Mouse (Mus musculus) ovary, postnatal 14 days (tissue): ENCODE data around the gene Gm15517.
"Not testable (repeated sequence)": the region's sequence is repeated elsewhere in the genome, so short reads cannot be mapped to it uniquely, and the experiment has no call there.

Experiments
- DNase-seq: peaks from one replicate; pipeline ENCODE4 v3.0.0; 2022; ENCODE audit warnings: low spot score

Gene Gm15517

GRCm38 (mm10) chr7:44261147-44261546, at the start of gene Gm15517:
TSS of gene Gm15517 (plus strand) at chr7:44261447.
- no peak for DNase-seq

- DNase-seq = no peak
Measured at GRCm38 (mm10) chr7:44215645-44216044, 45.6 kb upstream of the Gm15517 start, which contains the start of gene Klk1b5. TSS of gene Klk1b5 (plus strand) at chr7:44215945.

GRCm38 (mm10) chr7:44221601-44222000, 39.6 kb upstream of the Gm15517 start:
- DNase-seq = not testable (repeated sequence)

- not testable (repeated sequence) for DNase-seq
Measured at GRCm38 (mm10) chr7:44222335-44222734, 38.9 kb upstream of the Gm15517 start.

GRCm38 (mm10) chr7:44225076-44225475, 36.2 kb upstream of the Gm15517 start, which contains the start of gene Klk1:
TSS of gene Klk1 (plus strand) at chr7:44225360.
- DNase-seq = no peak

GRCm38 (mm10) chr7:44235909-44236308, 25.3 kb upstream of the Gm15517 start, which contains the start of gene Gm36864:
TSS of gene Gm36864 (plus strand) at chr7:44236177.
- no peak for DNase-seq

- no peak for DNase-seq
Measured at GRCm38 (mm10) chr7:44239913-44240312, 21.3 kb upstream of the Gm15517 start.

- DNase-seq = no peak
Measured at GRCm38 (mm10) chr7:44240712-44241111, 20.5 kb upstream of the Gm15517 start.

GRCm38 (mm10) chr7:44241163-44241562, 20.1 kb upstream of the Gm15517 start:
- DNase-seq = no peak

GRCm38 (mm10) chr7:44244080-44244479, 17.2 kb upstream of the Gm15517 start:
- no peak for DNase-seq

- DNase-seq = peak; percentile 91
Measured at GRCm38 (mm10) chr7:44246055-44246983, 14.9 kb upstream of the Gm15517 start, which contains the start of the genes 1700028J19Rik and 2410002F23Rik. TSS of gene 1700028J19Rik (minus strand) at chr7:44246695. TSS of gene 2410002F23Rik (plus strand) at chr7:44246722.

GRCm38 (mm10) chr7:44246984-44247470, 14.2 kb upstream of the Gm15517 start:
- no peak for DNase-seq

GRCm38 (mm10) chr7:44247971-44248370, 13.3 kb upstream of the Gm15517 start:
- no peak for DNase-seq

- DNase-seq = no peak
Measured at GRCm38 (mm10) chr7:44249248-44249647, 12.0 kb upstream of the Gm15517 start.

- not testable (repeated sequence) for DNase-seq
Measured at GRCm38 (mm10) chr7:44250732-44251275, 10.4 kb upstream of the Gm15517 start.

GRCm38 (mm10) chr7:44253023-44253616, 8.1 kb upstream of the Gm15517 start:
- no peak for DNase-seq

- no peak for DNase-seq
Measured at GRCm38 (mm10) chr7:44254930-44255329, 6.3 kb upstream of the Gm15517 start.

GRCm38 (mm10) chr7:44257278-44257677, 4.0 kb upstream of the Gm15517 start, which contains the start of gene Acp4:
TSS of gene Acp4 (minus strand) at chr7:44257378.
- no peak for DNase-seq

GRCm38 (mm10) chr7:44260410-44260809, 837 bp upstream of the Gm15517 start:
- DNase-seq = no peak

- peak; percentile 96 for DNase-seq
Measured at GRCm38 (mm10) chr7:44262791-44263643, 1.8 kb downstream of the Gm15517 start.

- DNase-seq = no peak
Measured at GRCm38 (mm10) chr7:44268117-44268516, 6.9 kb downstream of the Gm15517 start.
